Mouse (Mus musculus) small intestine, adult 2 months (tissue): ENCODE data around the gene Memo1. TPM values are rescaled to one million over a fixed set of nuclear protein-coding genes. Genes with fewer than 3 reads are reported as not detected.
A peak's percentile ranks its signal among the peaks of the same experiment; 100 is the strongest.
"Not testable (repeated sequence)": the region's sequence is repeated elsewhere in the genome, so short reads cannot be mapped to it uniquely, and the experiment has no call there.

Experiments used
- H3K27ac ChIP-seq: fragments of 200-500 bp; 2 replicates; pipeline ENCODE4 v1.5.1; 2012; ENCODE audit warnings: low read depth, low read length, control low read depth, inconsistent platforms; ENCODE audit not compliant: insufficient read depth
- H3K27me3 ChIP-seq: fragments of 200-500 bp; 2 replicates; pipeline ENCODE4 v1.6.1; 2012; ENCODE audit warnings: mild to moderate bottlenecking, moderate library complexity, low read length, inconsistent platforms; ENCODE audit not compliant: control insufficient read depth, insufficient read depth
- H3K36me3 ChIP-seq: fragments of 200-500 bp; 2 replicates; pipeline ENCODE4 v1.6.1; 2012; ENCODE audit warnings: mild to moderate bottlenecking, low read length, control low read depth, inconsistent platforms; ENCODE audit not compliant: control insufficient read depth, insufficient read depth
- H3K4me1 ChIP-seq: fragments of 200-500 bp; 2 replicates; pipeline ENCODE4 v1.6.1; 2012; ENCODE audit warnings: low read length, inconsistent platforms, mixed read lengths; ENCODE audit not compliant: control insufficient read depth, insufficient read depth, insufficient read length
- H3K4me3 ChIP-seq: fragments of 200-500 bp; 2 replicates; pipeline ENCODE4 v1.5.1; 2012; ENCODE audit warnings: low read depth, mild to moderate bottlenecking, control low read depth, inconsistent platforms, low read length, moderate library complexity
- CTCF ChIP-seq: fragments of 200-500 bp; IDR thresholded peaks from 2 replicates; pipeline ENCODE4 v1.5.1; 2012; ENCODE audit warnings: low read depth, mild to moderate bottlenecking, control low read depth, inconsistent platforms, low read length, moderate library complexity, mixed read lengths; ENCODE audit not compliant: insufficient replicate concordance, insufficient read length; ENCODE audit errors: extremely low read depth
- POLR2A ChIP-seq: fragments of 200-500 bp; IDR thresholded peaks from 2 replicates; pipeline ENCODE4 v1.6.1; 2012; ENCODE audit warnings: low read depth, mild to moderate bottlenecking, control low read depth, inconsistent platforms, low read length, moderate library complexity
- WGBS: fragments of 180-500 bp; shearing (Covaris S2); methylation state at CpG from one replicate; pipeline ENCODE4 v1.1.7; 2018; 5-methylcytosine and 5-hydroxymethylcytosine counted together
- polyA plus RNA-seq: library from polyadenylated mRNA; depleted of rRNA; stranded (reverse); fragments of >200 nt; gene quantifications from 2 replicates; pipeline ENCODE4 v1.2.3, GENCODE M21; 2012; rRNA removed

Gene Memo1
- polyA plus RNA-seq = 11.0 and 11.6 TPM in 2 replicates

- under 1% methylated on average over 74 of the region's 110 CpGs for WGBS
- H3K27ac ChIP-seq = peak within 1 kb of the TSS; percentile 84
- peaks cover 7% of the 10 kb centered on the region for H3K36me3 ChIP-seq
- TF ChIP-seq CTCF (no peak), POLR2A (no peak; the same call in 1 of the 2 replicates)
- 0 out of 2 replicates have a peak, but pooled peaks cover 2% of the 10 kb centered on the region for H3K4me1 ChIP-seq
- peak within 1 kb of the TSS; percentile 98 for H3K4me3 ChIP-seq
- H3K27me3 ChIP-seq = no peaks in the 10 kb centered on the region
Observed at GRCm38 (mm10) chr17:74295026-74295970, at the start of gene Memo1. Memo1 (minus strand) TSS chr17:74295521.

- no peaks in the 10 kb centered on the region for H3K36me3 ChIP-seq
- no peaks in the 10 kb centered on the region for H3K27me3 ChIP-seq
- H3K4me1 ChIP-seq = peaks cover 6% of the 10 kb centered on the region; the same call in 1 of the 2 replicates
- TF ChIP-seq POLR2A = no peak
- TF ChIP-seq CTCF = no peak
- no peak overlapping the region for H3K4me3 ChIP-seq
- WGBS = 70% methylated on average over 5 of the region's 5 CpGs
- no peak overlapping the region for H3K27ac ChIP-seq
Observed at GRCm38 (mm10) chr17:74341151-74341550, 45.8 kb upstream of the Memo1 start.

DNA sequence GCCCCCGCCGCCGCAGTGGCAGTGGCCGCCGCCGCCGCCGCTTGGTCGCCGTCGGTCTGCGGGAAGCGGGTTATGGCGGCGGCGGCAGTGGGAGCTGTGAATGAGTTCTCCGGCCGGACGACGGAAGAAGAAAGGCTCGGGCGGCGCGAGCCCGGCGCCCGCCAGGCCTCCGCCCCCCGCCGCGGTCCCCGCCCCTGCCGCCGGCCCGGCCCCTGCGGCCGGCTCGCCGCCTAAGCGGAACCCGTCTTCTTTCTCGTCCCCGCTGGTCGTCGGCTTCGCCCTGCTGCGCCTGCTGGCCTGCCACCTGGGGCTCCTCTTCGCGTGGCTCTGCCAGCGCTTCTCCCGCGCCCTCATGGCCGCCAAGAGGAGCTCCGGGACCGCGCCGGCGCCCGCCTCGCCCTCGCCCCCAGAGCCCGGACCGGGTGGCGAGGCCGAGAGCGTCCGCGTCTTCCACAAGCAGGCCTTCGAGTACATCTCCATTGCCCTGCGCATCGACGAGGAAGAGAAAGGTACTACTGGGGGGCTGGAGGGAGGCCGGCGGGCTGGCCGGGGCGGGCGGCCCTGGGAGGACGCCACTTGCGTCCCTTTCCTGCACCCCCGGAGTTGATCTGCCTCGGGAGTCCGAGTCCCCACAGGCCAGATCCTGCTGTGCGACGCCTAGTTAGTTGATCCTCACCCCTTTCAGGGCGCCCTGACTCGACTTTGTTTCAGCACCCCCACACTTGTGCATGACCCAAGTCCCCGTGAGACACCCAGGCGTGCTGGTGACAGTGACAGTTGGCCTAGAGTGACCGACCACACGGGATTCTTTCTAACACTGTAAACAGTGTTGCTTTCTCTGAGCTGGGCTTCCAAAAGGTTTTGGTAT lies 43.9 kb upstream of the Memo1 start, which contains the start of gene Spast:
Gene Spast (plus strand): TSS at position 51 of the 868 bp plus-strand sequence.
- peaks cover 6% of the 10 kb centered on the region; the same call in 1 of the 2 replicates for H3K4me1 ChIP-seq
- under 1% methylated on average over 74 of the region's 90 CpGs for WGBS
- TF ChIP-seq CTCF (no peak), POLR2A (peak; percentile 68; the same call in 1 of the 2 replicates)

DNA sequence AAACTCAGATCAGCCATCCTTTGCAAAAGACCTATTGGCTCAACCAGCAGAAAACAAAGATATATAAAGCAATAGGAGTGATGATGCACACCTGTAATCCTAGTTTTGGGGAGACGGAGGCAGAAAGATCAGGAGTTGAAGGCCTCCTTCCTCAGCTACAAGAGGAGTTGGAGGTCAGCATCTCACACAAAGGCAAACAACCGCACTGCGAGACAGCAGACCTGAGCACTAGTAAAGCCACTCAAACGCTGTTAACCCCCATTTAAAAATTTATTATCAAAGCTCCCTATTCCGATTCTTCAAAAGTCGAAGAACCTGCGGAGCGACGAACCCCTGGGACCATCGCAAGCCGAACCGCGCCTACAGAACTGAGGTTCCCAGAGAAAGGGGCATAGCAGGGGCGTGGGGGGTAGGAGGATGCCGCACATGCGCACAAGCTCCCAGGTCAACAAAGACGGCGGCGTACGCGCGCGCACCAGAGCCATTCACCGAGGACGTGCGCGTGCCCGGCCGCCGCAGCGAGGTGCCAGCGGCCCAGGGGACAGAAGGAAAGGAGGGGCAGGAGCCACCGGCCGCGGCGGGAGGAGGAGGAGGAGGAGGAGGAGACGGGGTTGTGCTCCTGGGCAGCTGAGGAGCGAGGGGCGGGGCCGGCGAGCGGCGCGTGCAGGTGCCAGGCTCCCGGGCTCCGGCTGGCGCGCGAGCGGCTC lies 43.1 kb upstream of the Memo1 start:
- under 1% methylated on average over 44 of the region's 50 CpGs for WGBS
- TF ChIP-seq POLR2A (peak; percentile 61), CTCF (0 out of 2 replicates have a peak, but pooled peaks have one; percentile 10)

More for the DNA sequence above, 43.9 kb upstream of the Memo1 start, which contains the start of gene Spast:
- H3K4me3 ChIP-seq = peak within 1 kb of the TSS; percentile 91
- H3K36me3 ChIP-seq = no peaks in the 10 kb centered on the region
- H3K27ac ChIP-seq = peak within 1 kb of the TSS; percentile 80
- H3K27me3 ChIP-seq = no peaks in the 10 kb centered on the region

GRCm38 (mm10) chr17:74331049-74331676 lies 35.8 kb upstream of the Memo1 start:
- no peak for TF ChIP-seq CTCF
- no peaks in the 10 kb centered on the region for H3K4me1 ChIP-seq
- no peaks in the 10 kb centered on the region for H3K27me3 ChIP-seq
- WGBS = 66% methylated on average over 9 of the region's 9 CpGs
- H3K27ac ChIP-seq = no peak overlapping the region
- H3K4me3 ChIP-seq = no peak overlapping the region
- H3K36me3 ChIP-seq = no peaks in the 10 kb centered on the region

More for the DNA sequence above, 43.1 kb upstream of the Memo1 start:
- Histone ChIP-seq H3K27ac (peak overlapping the region; percentile 44; the same call in 1 of the 2 replicates), H3K27me3 (no peaks in the 10 kb centered on the region), H3K4me3 (peak overlapping the region; percentile 91), H3K4me1 (peaks cover 6% of the 10 kb centered on the region; the same call in 1 of the 2 replicates), H3K36me3 (no peaks in the 10 kb centered on the region)

- not testable (repeated sequence) for H3K36me3 ChIP-seq, H3K4me1 ChIP-seq, H3K4me3 ChIP-seq, H3K27me3 ChIP-seq, H3K27ac ChIP-seq
- WGBS = 50% methylated on average over 2 of the region's 2 CpGs
- peak; percentile 38; the same call in 1 of the 2 replicates for TF ChIP-seq CTCF
Observed at GRCm38 (mm10) chr17:74328146-74328545, 32.8 kb upstream of the Memo1 start.

GRCm38 (mm10) chr17:74327195-74327594 lies 31.9 kb upstream of the Memo1 start:
- WGBS = 83% methylated on average over 7 of the region's 7 CpGs
- H3K4me1 ChIP-seq, H3K36me3 ChIP-seq, H3K4me3 ChIP-seq, H3K27ac ChIP-seq, H3K27me3 ChIP-seq: not testable (repeated sequence)
